Mouse (Mus musculus) heart, postnatal 14 days (tissue): ENCODE data around the gene Amz2. TPM values are rescaled to one million over a fixed set of nuclear protein-coding genes. Genes with fewer than 3 reads are reported as not detected.

ENCODE experiments used
- DNase-seq, 2 experiments: peaks; one replicate each; pipeline ENCODE4 v3.0.0; 2021 to 2022
- intact Hi-C: fragments of 180-260 bp; cut with DNase I; formaldehyde crosslinking; loops from one replicate; pipeline ENCODE4 v1.15.1; 2025
- long read RNA-seq, 2 experiments: library from polyadenylated mRNA; stranded (forward); transcript quantifications; one replicate each; pipeline ENCODE4 v2.0.0; 2021
- total RNA-seq, 2 experiments: library from RNA; stranded (reverse); gene quantifications; 2 replicates each; pipeline ENCODE4 v1.2.3; 2021

Gene Amz2
- 10 to 100 TPM; 42.5 to 46.1 TPM for total RNA-seq
- long read RNA-seq, experiment 1, transcript Amz2-203 (8 exons, 1,832 nt): minor isoform, 15 of 60 reads
- long read RNA-seq, experiment 1, transcript Amz2-202 (9 exons, 2,816 nt): major isoform, 35 of 60 reads
- long read RNA-seq, experiment 1, partial matches to known transcripts: 3 of 60 reads
- long read RNA-seq, experiment 1, other reads (novel, unspliced or antisense): 7 of 60 reads
- long read RNA-seq, experiment 2, transcript Amz2-202 (9 exons, 2,816 nt): major isoform, 22 of 44 reads
- long read RNA-seq, experiment 2, transcript Amz2-203 (8 exons, 1,832 nt): minor isoform, 9 of 44 reads
- long read RNA-seq, experiment 2, partial matches to known transcripts: 1 of 44 reads
- long read RNA-seq, experiment 2, other reads (novel, unspliced or antisense): 8 of 44 reads

DNA sequence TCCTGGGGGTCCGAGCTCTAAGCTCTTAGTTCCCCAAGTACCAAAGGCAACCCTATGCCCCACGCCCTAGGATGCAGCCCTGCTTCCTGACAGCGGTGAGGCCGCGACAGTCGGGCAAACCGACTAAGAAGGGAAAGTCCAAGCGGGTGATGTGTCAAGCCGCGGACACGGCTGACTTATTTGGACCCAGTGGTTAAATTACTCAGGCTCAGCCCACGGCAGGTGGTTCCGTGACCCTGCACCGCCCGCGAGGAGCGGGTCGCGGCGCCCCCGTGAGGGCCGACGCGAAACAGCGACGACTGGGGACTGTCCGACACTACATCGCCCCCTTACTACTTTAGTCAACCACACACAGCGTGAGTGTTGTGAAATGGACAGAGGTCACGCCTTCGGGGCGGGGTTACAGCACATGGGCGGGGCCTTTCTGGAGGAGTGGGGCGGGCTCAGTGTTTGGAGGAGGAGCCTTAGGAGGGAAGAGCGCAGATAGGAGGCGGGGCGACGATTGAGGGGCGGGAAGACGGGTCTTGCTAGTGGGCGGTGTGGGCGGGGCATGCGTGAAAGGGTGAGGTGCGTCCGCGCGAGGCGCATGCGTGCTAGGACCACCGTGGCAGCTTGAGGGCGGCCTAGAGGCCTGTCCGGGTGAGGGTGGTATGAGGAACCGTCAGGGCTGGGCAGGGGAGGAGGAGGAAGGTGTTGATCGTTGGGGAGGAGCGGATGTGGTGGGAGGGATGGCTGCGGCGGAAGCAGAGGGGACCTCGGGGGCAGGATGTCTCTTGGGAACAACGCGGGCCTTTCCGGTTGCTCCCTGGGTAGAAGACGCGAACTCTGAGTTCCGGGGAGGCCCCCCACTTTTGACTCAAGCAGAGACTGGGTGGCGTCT lies at the start of gene Amz2:
Gene Amz2, plus strand, starts transcription at position 555 of the 880 bp plus-strand sequence.
- DNase-seq: peak; percentile 99
- intact Hi-C loops: loop anchor here (1.0 kb wide), 2 partner anchors 62 to 94 kb away; no protein-coding TSS in a partner anchor

- intact Hi-C loops: loop anchor here (5.0 kb wide), 1 partner anchor 41 kb away; no protein-coding TSS in a partner anchor
- no peak for DNase-seq
These were observed 49.1 kb upstream of the Amz2 start for GRCm38 (mm10) chr11:109376484-109377143.

DNA sequence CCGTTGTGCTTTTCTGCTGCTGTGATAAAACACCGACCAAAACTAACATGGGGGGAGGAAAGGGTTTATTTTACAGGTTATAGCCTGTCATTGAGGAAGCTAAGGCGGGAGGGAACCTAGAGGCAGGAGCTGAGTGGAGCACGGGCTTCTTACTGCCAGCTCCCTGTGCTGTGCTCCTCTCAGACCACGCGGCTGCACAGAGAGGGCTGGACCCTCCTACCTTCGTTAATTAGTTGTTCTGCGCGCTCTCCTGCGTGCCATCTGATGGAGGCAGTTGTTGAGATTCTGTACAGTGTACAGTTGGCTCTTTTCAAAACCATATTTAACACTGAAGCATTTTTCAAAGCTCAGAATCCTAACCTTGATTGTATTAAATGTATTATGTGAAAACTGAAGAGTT lies 48.3 kb upstream of the Amz2 start:
- no peak for DNase-seq
- intact Hi-C loops: loop anchor here (5.0 kb wide), 1 partner anchor 40 kb away; no protein-coding TSS in a partner anchor

GRCm38 (mm10) chr11:109378051-109378450 lies 47.7 kb upstream of the Amz2 start:
- DNase-seq: no peak
- intact Hi-C loops: loop anchor here (5.0 kb wide), 1 partner anchor 39 kb away; no protein-coding TSS in a partner anchor

- intact Hi-C loops: no loop called here
- DNase-seq: no peak
These were observed 45.1 kb upstream of the Amz2 start for GRCm38 (mm10) chr11:109380662-109381061.

DNA sequence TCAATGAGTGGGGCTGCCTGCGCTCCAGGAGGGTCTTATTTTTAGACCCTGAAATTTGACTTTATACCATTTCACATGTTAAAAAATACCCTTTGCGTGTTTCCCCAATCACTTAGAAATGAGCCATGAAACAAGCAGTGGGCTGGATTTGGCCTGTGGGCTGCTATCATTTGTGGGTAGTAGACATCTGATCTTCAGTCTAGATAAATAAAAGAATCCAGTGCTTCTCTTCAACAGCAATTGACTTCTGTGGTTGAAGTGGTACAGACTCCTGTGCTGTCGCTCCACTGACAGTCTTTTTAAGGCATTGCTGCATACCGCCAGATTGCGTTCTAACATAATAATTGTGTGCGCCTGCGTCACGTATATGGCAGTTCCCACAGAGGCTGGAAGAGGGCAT lies 40.5 kb upstream of the Amz2 start:
- DNase-seq: no peak

GRCm38 (mm10) chr11:109389046-109389445 lies 36.7 kb upstream of the Amz2 start:
- no peak for DNase-seq
- intact Hi-C loops: no loop called here

More for the DNA sequence above, 40.5 kb upstream of the Amz2 start:
- intact Hi-C loops: no loop called here

DNA sequence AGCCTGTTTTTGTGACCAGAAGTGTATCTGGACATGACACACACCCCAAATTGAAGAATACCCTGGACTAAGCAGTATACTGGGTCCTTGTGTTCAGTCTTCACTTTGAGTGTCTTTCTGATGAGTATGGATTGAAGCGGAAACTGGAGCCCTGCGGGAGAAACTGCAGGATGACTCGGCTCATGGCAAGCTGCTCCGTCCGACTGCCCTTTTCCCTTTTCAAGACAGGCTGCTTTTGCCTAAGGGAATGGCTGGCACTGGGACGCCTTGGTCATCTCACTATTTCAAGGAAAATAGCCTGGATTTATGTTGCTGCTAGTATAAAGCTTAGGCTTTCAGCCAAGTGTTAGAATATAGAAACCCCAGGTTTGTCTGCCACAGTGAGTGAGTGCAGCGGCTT lies 34.5 kb upstream of the Amz2 start:
- intact Hi-C loops: no loop called here

DNA sequence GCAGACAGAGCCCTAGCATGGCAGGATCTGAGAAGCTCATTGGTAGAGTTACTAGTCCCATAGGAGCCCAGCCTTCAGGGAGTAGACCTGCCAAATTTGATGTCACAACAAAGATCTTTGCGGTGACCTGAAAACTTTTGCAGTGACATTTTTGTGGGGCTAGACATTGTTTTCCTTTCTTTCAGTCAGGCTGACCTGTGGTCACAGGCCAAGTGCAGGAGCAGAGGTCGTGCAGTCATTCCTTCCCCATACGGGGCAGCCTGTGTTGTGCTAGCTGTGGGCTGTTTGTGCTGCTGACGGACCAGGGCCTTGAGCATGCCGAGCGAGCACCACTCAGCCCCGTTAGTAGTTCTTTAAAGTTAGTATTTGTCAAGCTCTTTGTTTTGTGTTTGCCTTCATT lies 34.0 kb upstream of the Amz2 start:
- intact Hi-C loops: no loop called here
- no peak for DNase-seq

More for the DNA sequence above, 34.5 kb upstream of the Amz2 start:
- DNase-seq: no peak

GRCm38 (mm10) chr11:109392601-109393000 lies 33.1 kb upstream of the Amz2 start:
- intact Hi-C loops: no loop called here

DNA sequence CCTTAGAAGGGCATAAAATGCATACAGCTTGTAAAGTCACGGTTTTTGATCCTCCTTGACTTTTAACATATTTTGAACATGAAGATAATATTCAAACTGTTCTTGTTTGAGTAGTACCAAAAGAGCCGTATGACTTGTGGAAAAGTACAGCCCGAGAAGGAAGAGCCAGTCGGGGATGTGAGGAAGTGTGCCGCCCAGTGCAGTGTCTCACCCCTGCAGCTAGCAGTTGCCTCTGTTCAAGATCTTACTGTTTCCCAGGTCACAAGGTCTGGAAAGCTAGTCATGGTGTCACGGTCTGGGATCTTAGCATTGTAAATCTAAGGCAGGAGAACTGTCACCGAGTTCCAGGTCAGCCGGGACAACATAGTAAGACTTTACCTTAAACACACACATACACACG lies 31.0 kb upstream of the Amz2 start:
- no peak for DNase-seq
- intact Hi-C loops: no loop called here

More at GRCm38 (mm10) chr11:109392601-109393000, 33.1 kb upstream of the Amz2 start:
- no peak for DNase-seq

DNA sequence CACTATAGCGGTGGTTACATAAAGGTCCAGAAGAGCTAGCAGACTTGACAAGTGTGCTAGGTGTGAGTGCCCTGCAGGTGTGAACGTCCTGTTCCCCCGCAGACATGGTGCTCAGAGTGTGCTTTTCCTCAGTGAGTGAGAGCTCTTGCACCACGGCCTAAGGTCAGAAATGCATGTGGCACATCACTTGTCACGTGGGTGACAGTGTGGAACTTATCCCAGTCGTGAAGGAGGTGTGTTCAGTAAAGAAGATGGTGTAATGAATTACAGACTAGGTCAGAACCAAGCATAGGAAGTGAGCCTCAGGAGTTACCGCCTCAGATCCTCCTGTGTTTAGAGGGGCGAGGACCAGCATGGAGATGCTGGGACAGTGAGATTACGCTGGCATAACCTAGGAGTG lies 30.5 kb upstream of the Amz2 start:
- no peak for DNase-seq
- intact Hi-C loops: no loop called here

DNA sequence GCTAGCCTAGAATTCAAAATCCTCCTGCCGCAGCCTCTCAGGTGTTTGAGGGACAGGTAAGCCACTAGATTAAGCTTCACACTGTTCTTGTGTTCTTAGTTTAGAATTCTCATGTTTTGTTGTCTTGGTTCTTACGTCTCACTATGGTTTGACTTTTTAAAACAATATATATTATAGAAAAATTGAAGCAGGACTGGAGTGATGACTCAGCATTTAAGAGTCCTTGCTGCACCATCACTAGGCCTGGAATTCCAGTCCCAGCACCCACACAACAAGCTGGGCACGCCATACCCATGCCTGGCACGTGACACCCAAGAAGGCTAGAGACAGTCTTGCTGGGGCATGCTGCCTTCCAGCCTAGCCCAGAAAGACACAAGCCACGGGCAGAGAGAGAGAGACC lies 19.3 kb upstream of the Amz2 start:
- DNase-seq: no peak
- intact Hi-C loops: no loop called here

- DNase-seq: no peak
- intact Hi-C loops: no loop called here
These were observed 15.4 kb upstream of the Amz2 start for GRCm38 (mm10) chr11:109410197-109410980.

DNA sequence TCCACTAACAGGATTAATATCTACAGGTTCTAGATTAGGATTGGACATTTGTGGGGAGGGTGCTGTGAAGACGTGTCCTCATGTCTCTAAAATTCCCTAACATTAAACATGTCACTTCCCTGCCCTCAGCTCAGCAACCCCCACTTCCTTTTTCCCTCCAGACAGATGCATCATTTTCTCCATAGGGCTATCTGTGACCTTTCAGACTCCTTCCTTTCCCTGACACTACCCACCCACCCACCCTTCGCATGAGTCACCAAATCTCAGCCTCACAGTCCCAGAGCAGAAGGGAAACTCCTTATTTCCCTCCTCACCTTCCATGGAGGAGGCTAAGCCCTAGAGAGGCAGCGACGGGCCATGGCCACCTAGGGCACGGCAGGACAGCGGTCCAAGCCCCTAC lies 12.1 kb upstream of the Amz2 start, which contains the start of gene 9930022D16Rik:
Gene 9930022D16Rik, plus strand, starts transcription at position 301 of the 400 bp plus-strand sequence.
- intact Hi-C loops: no loop called here
- no peak for DNase-seq

GRCm38 (mm10) chr11:109414802-109415201 lies 10.9 kb upstream of the Amz2 start:
- DNase-seq: no peak
- intact Hi-C loops: loop anchor here (5.0 kb wide), 1 partner anchor 38 kb away; no protein-coding TSS in a partner anchor

DNA sequence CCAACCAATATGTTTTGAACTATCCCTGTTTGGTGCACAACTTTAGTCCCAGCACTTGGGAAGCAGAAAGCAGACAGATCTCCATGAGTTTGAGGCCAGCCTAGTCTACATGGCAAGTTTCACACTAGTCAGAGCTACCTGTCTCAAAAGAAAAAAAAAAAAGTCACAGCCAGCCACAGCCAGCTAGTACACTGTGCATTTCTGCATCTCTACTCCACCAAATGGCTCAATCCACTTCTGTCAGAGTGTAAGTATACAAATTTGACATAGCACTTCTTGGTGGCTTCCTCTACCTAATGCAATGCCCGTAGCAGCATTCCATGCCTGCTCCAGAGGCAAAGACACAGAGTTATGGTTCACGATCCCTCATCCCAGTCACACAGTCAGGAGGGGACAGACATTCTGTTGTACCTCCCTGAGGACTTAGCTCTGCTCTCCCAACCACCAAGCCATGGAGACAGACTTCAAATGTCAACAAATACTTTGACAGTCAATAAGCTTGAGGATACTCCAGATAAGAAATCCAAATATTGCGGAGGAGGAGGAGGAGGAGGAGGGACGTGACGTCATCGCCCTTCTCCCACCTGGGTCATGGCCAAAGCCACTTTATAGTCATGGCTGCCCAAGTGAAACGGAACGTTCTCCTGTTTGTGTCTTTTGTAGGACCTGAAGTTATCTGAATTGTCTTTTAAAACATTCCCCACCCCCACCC lies 8.9 kb upstream of the Amz2 start:
- no peak for DNase-seq

DNA sequence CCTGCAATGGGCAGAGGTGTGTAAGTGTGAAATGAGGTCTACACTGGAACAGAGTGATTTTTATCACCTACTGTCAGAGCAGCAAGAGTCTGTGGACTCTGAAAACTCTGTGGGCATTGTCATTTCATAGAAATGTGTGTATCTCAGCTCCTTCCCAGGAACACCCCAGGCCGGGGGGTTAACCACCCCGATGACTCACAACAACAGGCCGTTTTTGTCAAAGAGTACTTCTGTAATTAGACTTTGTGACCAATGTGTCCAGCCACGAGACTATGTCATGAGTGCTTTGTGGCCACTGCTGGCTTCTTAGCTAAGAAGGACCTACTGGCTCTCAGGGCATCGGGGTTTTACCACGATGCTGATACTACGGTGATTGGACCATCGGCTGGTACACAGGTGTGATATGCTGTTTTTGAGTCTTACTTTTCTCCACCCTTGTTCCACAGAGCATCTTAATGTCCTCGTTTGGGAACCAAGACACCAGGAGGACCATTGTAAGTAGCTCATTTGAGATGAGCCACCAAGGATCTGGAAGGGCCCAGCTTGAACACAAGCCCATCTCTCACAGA lies 8.2 kb upstream of the Amz2 start:
- intact Hi-C loops: loop anchor here (5.0 kb wide), 1 partner anchor 40 kb away; no protein-coding TSS in a partner anchor

More for the DNA sequence above, 8.9 kb upstream of the Amz2 start:
- intact Hi-C loops: loop anchor here (5.0 kb wide), 1 partner anchor 40 kb away; no protein-coding TSS in a partner anchor

More for the DNA sequence above, 8.2 kb upstream of the Amz2 start:
- no peak for DNase-seq
